Mouse (Mus musculus) large intestine, adult 2 months (tissue): Measurements from ENCODE around the gene Dusp7. TPM values are rescaled to one million over a fixed set of nuclear protein-coding genes. Genes with fewer than 3 reads are reported as not detected.

ENCODE experiments used
- DNase-seq: peaks from one replicate; pipeline ENCODE4 v3.0.0-alpha.2; 2012; ENCODE audit warnings: low read depth, low spot score
- WGBS: fragments of 180-500 bp; shearing (Covaris S2); methylation state at CpG from one replicate; pipeline ENCODE4 v1.1.7; 2018; 5-methylcytosine and 5-hydroxymethylcytosine counted together
- polyA plus RNA-seq: library from polyadenylated mRNA; depleted of rRNA; stranded (reverse); fragments of >200 nt; gene quantifications from 2 replicates; pipeline ENCODE4 v1.2.3, GENCODE M21; 2012

The Dusp7 gene
- polyA plus RNA-seq, 1 experiment: 12.6 TPM

- DNase-seq: no peak
- WGBS: 85% methylated on average over 11 of the region's 11 CpGs
Observed at GRCm38 (mm10) chr9:106372431-106373412, 4.3 kb downstream of the Dusp7 start.

GRCm38 (mm10) chr9:106373973-106374372, 5.5 kb downstream of the Dusp7 start:
- WGBS: 92% methylated on average over 7 of the region's 7 CpGs
- no peak for DNase-seq

- WGBS: 86% methylated on average over 8 of the region's 8 CpGs
- no peak for DNase-seq
Observed at GRCm38 (mm10) chr9:106377247-106377646, 8.8 kb downstream of the Dusp7 start.

- no peak for DNase-seq
- WGBS: 82% methylated on average over 3 of the region's 3 CpGs
Observed at GRCm38 (mm10) chr9:106378045-106378444, 9.6 kb downstream of the Dusp7 start.

- 72% methylated on average over 9 of the region's 9 CpGs for WGBS
- DNase-seq: no peak
Observed at GRCm38 (mm10) chr9:106378753-106379152, 10.3 kb downstream of the Dusp7 start.

GRCm38 (mm10) chr9:106386181-106386864, 17.9 kb downstream of the Dusp7 start:
- 72% methylated on average over 12 of the region's 12 CpGs for WGBS
- no peak for DNase-seq

GRCm38 (mm10) chr9:106392828-106393527, 24.5 kb downstream of the Dusp7 start:
- DNase-seq: no peak
- 75% methylated on average over 11 of the region's 11 CpGs for WGBS

GRCm38 (mm10) chr9:106393548-106393947, 25.1 kb downstream of the Dusp7 start:
- WGBS: 91% methylated on average over 8 of the region's 8 CpGs
- DNase-seq: no peak

GRCm38 (mm10) chr9:106394649-106395602, 26.5 kb downstream of the Dusp7 start:
- DNase-seq: no peak
- WGBS: 56% methylated on average over 11 of the region's 11 CpGs

GRCm38 (mm10) chr9:106397733-106398132, 29.3 kb downstream of the Dusp7 start:
- DNase-seq: no peak
- WGBS: 81% methylated on average over 4 of the region's 4 CpGs

- 55% methylated on average over 9 of the region's 9 CpGs for WGBS
- no peak for DNase-seq
Observed at GRCm38 (mm10) chr9:106398667-106399311, 30.4 kb downstream of the Dusp7 start.

- no peak for DNase-seq
- WGBS: 82% methylated on average over 3 of the region's 3 CpGs
Observed at GRCm38 (mm10) chr9:106399808-106400207, 31.4 kb downstream of the Dusp7 start.

- WGBS: 75% methylated on average over 5 of the region's 5 CpGs
Observed at GRCm38 (mm10) chr9:106402149-106402548, 33.7 kb downstream of the Dusp7 start.

GRCm38 (mm10) chr9:106402607-106403375, 34.4 kb downstream of the Dusp7 start:
- no peak for DNase-seq
- 77% methylated on average over 16 of the region's 16 CpGs for WGBS

More at GRCm38 (mm10) chr9:106402149-106402548, 33.7 kb downstream of the Dusp7 start:
- DNase-seq: no peak

- no peak for DNase-seq
- 47% methylated on average over 6 of the region's 6 CpGs for WGBS
Observed at GRCm38 (mm10) chr9:106405275-106405674, 36.8 kb downstream of the Dusp7 start.

GRCm38 (mm10) chr9:106406443-106407078, 38.1 kb downstream of the Dusp7 start:
- no peak for DNase-seq
- 53% methylated on average over 8 of the region's 8 CpGs for WGBS

GRCm38 (mm10) chr9:106409096-106409495, 40.7 kb downstream of the Dusp7 start:
- no peak for DNase-seq
- WGBS: over 99% methylated on average over 4 of the region's 4 CpGs
